Mouse (Mus musculus) embryonic facial prominence, embryonic 11.5 days (tissue): ENCODE measurements at regions not wholly inside any gene's neighbourhood (a gene's known extent, or its start where the extent isn't known, plus 50 kb on each side); places are given as distances from the start of the nearest gene placed in this dataset.
"Not testable (repeated sequence)": the region's sequence is repeated elsewhere in the genome, so short reads cannot be mapped to it uniquely, and the experiment has no call there.

Source experiments
- ATAC-seq: fragments of 200-750 bp; cut with Nextera tagmentation; replicated peaks from 2 replicates; pipeline ENCODE4 v1.8.0; 2017; ENCODE audit warnings: low read depth; ENCODE audit not compliant: insufficient number of reproducible peaks, low FRiP score, low TSS enrichment
- DNase-seq: peaks from one replicate; pipeline ENCODE4 v3.0.0-alpha.2; 2015; ENCODE audit warnings: low spot score
- H3K27ac ChIP-seq: fragments of 300-500 bp; sonication (generic); replicated peaks from 2 replicates; pipeline ENCODE4 v1.5.1; 2014; ENCODE audit warnings: mild to moderate bottlenecking, low read depth, low read length, control low read depth
- H3K27me3 ChIP-seq: fragments of 300-500 bp; sonication (generic); 2 replicates; pipeline ENCODE4 v1.6.1; 2014; ENCODE audit warnings: mild to moderate bottlenecking, low read length, moderate library complexity, mixed read lengths; ENCODE audit not compliant: control insufficient read depth, insufficient read depth
- H3K36me3 ChIP-seq: fragments of 300-500 bp; sonication (generic); replicated peaks from 2 replicates; pipeline ENCODE4 v1.6.1; 2014; ENCODE audit warnings: low read depth, mild to moderate bottlenecking, low read length, moderate library complexity, mixed read lengths; ENCODE audit not compliant: control insufficient read depth, insufficient read depth
- H3K4me1 ChIP-seq: fragments of 300-500 bp; sonication (generic); 2 replicates; pipeline ENCODE4 v1.6.1; 2014; ENCODE audit warnings: low read length, mixed read lengths; ENCODE audit not compliant: control insufficient read depth, insufficient read depth
- H3K4me2 ChIP-seq: fragments of 300-500 bp; sonication (generic); 2 replicates; pipeline ENCODE4 v1.6.1; 2014; ENCODE audit warnings: low read depth, mild to moderate bottlenecking, control low read depth, low read length, moderate library complexity
- H3K4me3 ChIP-seq: fragments of 300-500 bp; sonication (generic); 2 replicates; pipeline ENCODE4 v1.5.1; 2014; ENCODE audit warnings: low read depth, low read length, control low read depth
- H3K9ac ChIP-seq: fragments of 300-500 bp; sonication (generic); replicated peaks from 2 replicates; pipeline ENCODE4 v1.6.1; 2014; ENCODE audit warnings: mild to moderate bottlenecking, control low read depth, low read length
- H3K9me3 ChIP-seq: fragments of 300-500 bp; sonication (generic); replicated peaks from 2 replicates; pipeline ENCODE4 v1.6.1; 2016; ENCODE audit warnings: mild to moderate bottlenecking, low read length, inconsistent platforms, mixed read lengths; ENCODE audit not compliant: control insufficient read depth
- WGBS: fragments of 180-500 bp; shearing (Covaris S2); extraction: QIAGEN DNeasy Blood & Tissue Kit; methylation state at CpG from one replicate; pipeline ENCODE4 v1.1.7; 2014; 5-methylcytosine and 5-hydroxymethylcytosine counted together

DNA sequence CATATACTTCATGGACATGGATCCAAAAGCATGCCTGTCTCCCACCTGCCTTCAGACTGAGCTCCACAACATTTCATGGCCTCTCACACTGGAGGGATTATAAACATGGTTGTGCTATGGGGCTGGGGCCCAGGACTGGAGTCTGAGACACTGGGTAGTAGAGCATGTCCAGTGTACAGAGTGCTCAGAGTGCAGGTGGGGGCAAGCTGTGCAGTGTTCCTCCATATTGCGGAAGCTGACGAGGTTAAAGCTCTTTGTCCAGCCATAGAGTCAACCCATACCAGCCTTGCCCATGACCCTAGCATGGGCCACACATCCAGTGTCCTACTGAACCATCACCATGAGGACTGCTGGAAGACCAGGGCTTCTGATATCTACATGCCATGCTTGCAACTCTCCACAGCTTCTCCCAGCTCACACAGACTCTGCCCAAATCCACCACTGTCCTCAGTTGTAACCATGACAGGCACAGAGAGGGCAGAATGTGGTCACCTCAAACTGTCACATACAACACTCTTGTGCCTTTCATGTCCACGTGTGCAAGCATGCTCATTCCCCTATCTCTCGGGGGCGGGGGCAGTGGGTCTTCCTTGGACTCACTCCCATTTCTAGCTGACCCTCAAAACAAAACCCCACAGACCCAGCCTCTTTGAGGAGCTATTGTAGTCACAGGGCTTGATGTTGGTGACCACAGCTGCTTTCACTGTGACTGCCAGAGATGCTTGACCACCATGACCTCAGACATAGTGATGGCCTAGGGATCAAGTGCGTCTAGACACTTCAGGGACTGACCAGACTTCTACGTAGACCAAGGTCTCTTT lies 55.9 kb downstream of the Tmem121 start:
- no peaks in the 10 kb centered on the region for H3K4me1 ChIP-seq
- no peak for ATAC-seq
- H3K4me3 ChIP-seq: no peak overlapping the region
- H3K9ac ChIP-seq: no peak overlapping the region
- no peaks in the 10 kb centered on the region for H3K36me3 ChIP-seq
- no peaks in the 10 kb centered on the region for H3K9me3 ChIP-seq
- H3K27me3 ChIP-seq: no peaks in the 10 kb centered on the region
- no peak for DNase-seq
- H3K27ac ChIP-seq: no peak overlapping the region
- WGBS: 86% methylated on average over 7 of the region's 7 CpGs
- no peak overlapping the region for H3K4me2 ChIP-seq

DNA sequence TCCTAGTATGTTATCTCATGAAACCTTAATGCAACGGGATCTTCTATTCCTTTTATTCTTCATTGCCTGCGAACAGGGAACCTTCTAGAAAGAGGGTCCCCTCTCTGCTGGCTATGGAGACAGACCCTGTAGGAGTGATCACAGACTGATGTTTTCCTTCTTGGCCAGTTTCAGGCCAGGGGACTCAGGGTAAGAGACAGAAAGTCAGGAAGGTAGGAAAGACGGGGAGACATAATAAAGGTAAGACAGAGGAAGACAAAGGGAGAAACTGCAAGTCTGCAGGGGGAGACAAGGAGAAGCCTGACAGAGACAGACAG lies 56.4 kb downstream of the Tmem121 start:
- H3K4me3 ChIP-seq: no peak overlapping the region
- no peaks in the 10 kb centered on the region for H3K36me3 ChIP-seq
- no peak overlapping the region for H3K27ac ChIP-seq
- H3K4me2 ChIP-seq: no peak overlapping the region
- no peak overlapping the region for H3K9ac ChIP-seq
- ATAC-seq (no peak), DNase-seq (no peak)
- no peaks in the 10 kb centered on the region for H3K4me1 ChIP-seq
- no peaks in the 10 kb centered on the region for H3K9me3 ChIP-seq
- no peaks in the 10 kb centered on the region for H3K27me3 ChIP-seq
- WGBS: 84% methylated on average over 3 of the region's 3 CpGs

DNA sequence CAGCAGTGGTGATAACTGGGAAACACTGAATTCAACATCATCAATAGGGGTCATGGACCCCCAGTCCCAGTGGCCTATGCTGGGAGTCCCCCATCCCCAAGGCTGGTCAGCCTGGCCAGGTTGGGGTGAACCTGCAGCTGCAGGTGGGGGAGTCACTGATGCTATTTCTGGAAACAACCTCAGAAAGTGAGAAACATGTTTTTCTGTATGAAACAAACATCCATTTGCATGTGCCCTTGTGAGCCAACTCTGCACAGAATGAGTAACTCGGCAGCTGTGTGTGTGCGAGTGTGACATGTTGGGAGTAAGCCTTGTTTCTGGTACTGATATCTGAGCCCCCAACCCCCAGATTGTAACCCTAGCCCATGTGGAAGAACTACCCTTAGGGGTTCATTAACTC lies 59.0 kb downstream of the Tmem121 start:
- ATAC-seq (no peak), DNase-seq (no peak)
- Histone ChIP-seq H3K36me3 (no peaks in the 10 kb centered on the region), H3K4me3 (no peak overlapping the region), H3K9ac (no peak overlapping the region), H3K9me3 (no peaks in the 10 kb centered on the region), H3K27me3 (no peaks in the 10 kb centered on the region), H3K27ac (no peak overlapping the region), H3K4me2 (no peak overlapping the region), H3K4me1 (no peaks in the 10 kb centered on the region)
- 81% methylated on average over 2 of the region's 2 CpGs for WGBS

DNA sequence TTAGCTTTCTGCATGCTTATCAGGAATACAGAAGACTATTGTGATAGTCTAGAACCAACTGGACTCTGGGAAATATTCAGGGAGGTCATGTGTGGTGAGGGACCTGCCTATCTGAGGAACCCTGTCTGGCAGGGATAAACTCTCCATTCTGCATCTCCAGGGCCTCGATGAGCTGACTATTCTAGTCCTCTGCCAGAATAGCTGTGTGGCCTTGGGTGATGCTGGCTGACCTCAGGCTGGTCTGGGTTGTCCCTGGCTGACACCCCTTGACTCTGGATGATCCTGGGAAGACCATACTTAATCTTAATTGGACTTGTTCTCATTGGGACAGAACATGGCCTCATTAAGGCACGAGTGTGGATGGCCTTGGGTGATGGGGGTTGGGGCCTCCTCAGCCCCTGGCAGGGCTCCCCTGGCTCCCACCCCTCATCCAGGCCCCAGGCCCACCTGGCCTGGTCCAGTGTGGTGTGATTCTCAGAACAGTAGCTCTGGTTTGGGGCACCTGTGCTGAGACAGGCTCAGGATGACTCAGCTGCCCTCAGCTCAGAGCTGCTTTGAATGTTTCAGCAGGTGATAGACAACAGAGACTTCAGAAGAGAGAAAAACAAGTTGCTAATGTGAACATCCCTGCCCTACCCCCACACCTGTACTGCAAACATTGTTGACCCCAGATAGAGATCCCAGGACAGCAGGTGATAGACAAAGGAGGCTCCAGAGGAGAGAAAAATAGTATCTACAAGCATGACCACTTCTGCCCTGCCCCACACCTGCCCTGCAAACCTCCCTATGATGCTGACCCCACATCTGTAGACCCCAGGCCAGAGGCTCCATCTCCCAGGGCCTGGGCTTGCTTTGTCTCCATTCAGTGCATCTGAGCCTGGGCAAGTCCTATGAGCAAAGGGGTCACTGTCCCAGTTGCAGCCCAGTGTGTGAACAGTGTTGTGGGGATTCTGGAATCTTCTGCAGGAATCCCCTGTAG lies 68.0 kb downstream of the Tmem121 start:
- H3K27me3 ChIP-seq, H3K4me1 ChIP-seq, H3K9ac ChIP-seq, H3K4me3 ChIP-seq, DNase-seq, H3K9me3 ChIP-seq, H3K27ac ChIP-seq, H3K36me3 ChIP-seq, ATAC-seq, H3K4me2 ChIP-seq: not testable (repeated sequence)
- WGBS: 67% methylated on average over 2 of the region's 2 CpGs

DNA sequence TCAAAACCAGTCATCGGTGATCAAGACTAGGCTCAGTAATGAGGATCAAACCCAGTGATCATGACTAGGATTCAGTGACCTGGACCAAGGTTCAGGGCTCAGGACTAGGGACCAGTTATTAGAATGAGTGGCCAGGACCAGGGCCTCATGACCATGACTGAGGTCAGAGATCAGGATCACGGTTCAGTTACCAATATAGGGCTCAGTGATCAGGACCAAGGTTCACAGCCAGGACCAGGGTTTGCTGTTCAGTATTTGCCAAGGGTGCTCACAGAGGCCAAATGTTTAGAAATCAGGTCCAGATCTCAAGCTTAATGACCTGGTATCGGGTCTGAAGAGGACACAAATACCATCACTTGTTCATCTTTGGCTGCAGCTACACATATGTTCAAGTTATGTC lies 69.6 kb downstream of the Tmem121 start:
- DNase-seq: no peak
- Histone ChIP-seq H3K4me3 (no peak overlapping the region), H3K9me3 (no peaks in the 10 kb centered on the region), H3K27me3 (no peaks in the 10 kb centered on the region), H3K36me3 (no peaks in the 10 kb centered on the region), H3K4me1 (no peaks in the 10 kb centered on the region), H3K9ac (no peak overlapping the region), H3K4me2 (no peak overlapping the region), H3K27ac (no peak overlapping the region)
- WGBS: 87% methylated on average over 3 of the region's 3 CpGs
- ATAC-seq: no peak

DNA sequence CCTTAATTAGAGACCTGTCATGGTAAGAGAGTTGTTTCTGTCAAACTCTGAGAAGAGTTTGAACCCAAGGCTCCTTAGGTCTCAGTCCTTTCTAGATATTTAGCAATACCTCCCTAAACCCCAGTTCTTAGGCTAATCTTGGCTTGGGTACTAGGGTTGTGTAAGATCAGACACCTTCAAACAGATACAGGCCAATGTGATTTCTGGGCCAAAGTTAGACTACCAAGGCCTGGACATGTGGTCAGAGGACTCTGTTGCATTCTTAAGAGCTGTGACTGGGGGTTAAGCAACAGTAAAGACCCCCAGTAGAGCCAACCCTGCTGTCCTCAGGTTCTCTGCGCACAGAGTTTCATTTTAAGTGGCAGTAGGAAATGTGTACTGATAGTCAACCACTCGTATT lies 70.9 kb downstream of the Tmem121 start:
- no peak for ATAC-seq

DNA sequence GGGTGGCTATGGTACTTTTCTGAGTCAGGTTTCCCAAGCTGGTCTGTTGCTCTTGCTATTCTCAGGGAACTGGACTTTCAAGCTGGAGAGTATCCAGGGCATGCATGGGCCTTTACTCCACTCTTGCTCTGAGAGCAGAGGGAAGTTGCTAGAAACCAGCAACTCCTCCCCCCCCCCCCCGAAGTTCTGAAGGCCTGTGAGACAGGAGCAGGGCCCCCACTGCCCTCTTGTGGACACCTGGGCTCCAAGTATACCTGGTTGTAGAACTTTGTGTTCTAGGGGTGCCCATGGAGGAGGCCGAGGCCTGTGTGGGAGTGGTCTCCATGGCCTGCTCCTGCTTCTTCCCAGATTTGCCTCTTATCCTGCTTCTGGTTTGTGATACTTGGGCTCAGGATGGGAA lies 71.5 kb downstream of the Tmem121 start:
- H3K36me3 ChIP-seq: no peaks in the 10 kb centered on the region
- DNase-seq: no peak
- H3K4me2 ChIP-seq: no peak overlapping the region
- no peak overlapping the region for H3K4me3 ChIP-seq
- ATAC-seq: no peak
- no peaks in the 10 kb centered on the region for H3K4me1 ChIP-seq
- no peak overlapping the region for H3K9ac ChIP-seq
- no peak overlapping the region for H3K27ac ChIP-seq
- WGBS: 74% methylated on average over 2 of the region's 2 CpGs
- no peaks in the 10 kb centered on the region for H3K27me3 ChIP-seq
- no peaks in the 10 kb centered on the region for H3K9me3 ChIP-seq

More for the DNA sequence above, 70.9 kb downstream of the Tmem121 start:
- no peak for DNase-seq
- WGBS: 82% methylated on average over 2 of the region's 2 CpGs
- H3K27me3 ChIP-seq: no peaks in the 10 kb centered on the region
- no peak overlapping the region for H3K9ac ChIP-seq
- H3K4me3 ChIP-seq: no peak overlapping the region
- no peak overlapping the region for H3K27ac ChIP-seq
- H3K4me2 ChIP-seq: no peak overlapping the region
- no peaks in the 10 kb centered on the region for H3K9me3 ChIP-seq
- H3K4me1 ChIP-seq: no peaks in the 10 kb centered on the region
- no peaks in the 10 kb centered on the region for H3K36me3 ChIP-seq

DNA sequence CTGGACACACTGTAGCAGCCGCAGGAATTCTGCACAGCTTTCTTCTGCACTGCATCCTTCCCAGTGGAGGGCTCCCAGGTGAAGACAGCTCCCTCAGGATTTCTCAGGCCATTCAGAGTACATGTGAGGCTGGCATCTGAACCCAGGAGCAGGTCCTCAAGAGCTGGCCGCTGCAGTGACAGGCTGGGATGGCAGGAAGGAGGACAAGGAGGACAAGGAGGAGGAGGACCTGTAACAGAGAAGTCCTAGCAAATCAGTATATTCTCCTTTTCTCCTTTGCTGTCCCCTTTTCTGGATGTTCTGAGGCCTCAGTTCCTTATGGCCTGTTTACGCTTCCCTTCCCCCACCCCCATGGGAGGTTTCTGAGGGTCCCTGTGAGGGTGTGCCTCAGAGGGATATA lies 73.7 kb downstream of the Tmem121 start:
- Histone ChIP-seq H3K36me3 (no peaks in the 10 kb centered on the region), H3K4me2 (no peak overlapping the region), H3K9me3 (no peaks in the 10 kb centered on the region), H3K4me1 (no peaks in the 10 kb centered on the region), H3K27ac (no peak overlapping the region), H3K9ac (no peak overlapping the region), H3K4me3 (no peak overlapping the region), H3K27me3 (no peaks in the 10 kb centered on the region)
- 89% methylated on average over 3 of the region's 3 CpGs for WGBS
- no peak for DNase-seq
- ATAC-seq: no peak
